Mouse (Mus musculus): ENCODE measurements around the gene Ficd.

DNA sequence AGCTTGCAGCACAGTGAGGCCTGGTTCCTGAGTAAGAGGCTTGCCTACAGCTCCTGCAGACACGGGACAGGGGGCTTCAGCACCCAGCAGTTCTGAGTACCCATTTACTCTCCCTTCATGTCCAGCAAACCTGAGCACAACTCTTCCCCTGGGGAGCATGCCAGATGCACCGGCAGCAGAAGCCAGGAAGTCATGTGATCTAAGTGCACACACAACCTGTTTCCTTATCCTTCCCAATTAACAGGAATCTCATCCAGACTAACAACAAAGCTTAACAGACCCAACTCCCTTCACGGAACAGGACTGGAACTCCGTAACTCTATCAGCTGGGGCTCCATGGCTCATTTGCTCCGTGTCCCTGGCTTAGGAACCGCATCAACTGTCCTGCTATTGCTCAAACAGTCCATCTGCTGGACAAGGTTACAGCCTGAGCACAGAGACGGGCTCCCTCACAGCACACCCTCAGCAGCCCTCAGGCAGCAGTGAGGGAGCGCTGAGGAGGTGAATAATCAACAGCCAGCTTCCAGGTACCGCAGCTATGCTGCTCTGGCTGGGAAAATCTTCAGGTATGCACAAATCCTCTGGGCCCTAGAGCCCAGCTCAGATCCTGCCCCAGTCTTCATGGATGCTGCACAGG is 16.0 kb downstream of the Ficd start:
- TF ChIP-seq CTCF (IDR thresholded peaks at IDR 0.05; ENCODE audit: low read depth) = no peak
- no peak for TF ChIP-seq EP300 (optimal IDR thresholded peaks at IDR 0.05)
